Mouse (Mus musculus): ENCODE measurements around the gene Hist1h4d. TPM values are rescaled to one million over a fixed set of nuclear protein-coding genes. Genes with fewer than 3 reads are reported as not detected.
"Not testable (repeated sequence)": the region's sequence is repeated elsewhere in the genome, so short reads cannot be mapped to it uniquely, and the experiment has no call there.

The Hist1h4d gene
- total and polyA plus RNA-seq, 3 experiments, result 1.7 to 51.7 (median 47.3) TPM

- Histone ChIP-seq H3K4me3 (peak overlapping the region; percentile 67), H3K27me3 (ENCODE audit: control insufficient read depth, insufficient read depth, low read length) (no peaks in the 10 kb centered on the region), H3K79me2 (replicated peaks; ENCODE audit: control insufficient read depth, insufficient read depth, low read length) (no peaks in the 10 kb centered on the region), H3K9ac (ENCODE audit: low read depth, low read length) (peak overlapping the region; percentile 23), H3K36me3 (ENCODE audit: control insufficient read depth, insufficient read depth, low read length) (peaks cover 4% of the 10 kb centered on the region; the same call in 1 of the 2 replicates), H3K27ac (peak overlapping the region; percentile 95), H3K4me1 (ENCODE audit: control insufficient read depth, insufficient read depth, low read length) (peaks cover 4% of the 10 kb centered on the region)
- no peak for DNase-seq
- intact Hi-C loops (cut with DNase I), result loop anchor here (2.0 to 10.0 kb wide), 6 partner anchors 54 to 1870 kb away; partner anchors contain the start of genes Hist1h1b, Hist1h2ag, Hist1h2ai and Hist1h2an
- TF ChIP-seq CTCF (IDR thresholded peaks at IDR 0.05), result no peak
- no peak for TF ChIP-seq EP300 (IDR thresholded peaks at IDR 0.05; ENCODE audit: insufficient read depth, low read depth, low read length)
- no peak for TF ChIP-seq POLR2A (IDR thresholded peaks at IDR 0.05; ENCODE audit: insufficient read depth, low read depth, low read length)
Observed at GRCm38 (mm10) chr13:23584331-23584730, 2.9 kb downstream of the Hist1h4d start.

- Histone ChIP-seq H3K27ac (peak overlapping the region; percentile 95), H3K36me3 (ENCODE audit: control insufficient read depth, insufficient read depth, low read length) (peaks cover 4% of the 10 kb centered on the region; the same call in 1 of the 2 replicates), H3K27me3 (ENCODE audit: control insufficient read depth, insufficient read depth, low read length) (no peaks in the 10 kb centered on the region), H3K79me2 (replicated peaks; ENCODE audit: control insufficient read depth, insufficient read depth, low read length) (no peaks in the 10 kb centered on the region), H3K9ac (ENCODE audit: low read depth, low read length) (peak overlapping the region; percentile 73), H3K4me3 (peak overlapping the region; percentile 67), H3K4me1 (ENCODE audit: control insufficient read depth, insufficient read depth, low read length) (peaks cover 4% of the 10 kb centered on the region)
- TF ChIP-seq EP300 (IDR thresholded peaks at IDR 0.05; ENCODE audit: insufficient read depth, low read depth, low read length), result no peak
- peak; percentile 57 for TF ChIP-seq POLR2A (IDR thresholded peaks at IDR 0.05; ENCODE audit: insufficient read depth, low read depth, low read length)
- TF ChIP-seq CTCF (IDR thresholded peaks at IDR 0.05), result no peak
- WGBS, result under 1% methylated on average over 21 of the region's 21 CpGs
- intact Hi-C loops (cut with DNase I), result loop anchor here (2.0 to 10.0 kb wide), 4 partner anchors 54 to 1870 kb away; partner anchors contain the start of genes Hist1h1b, Hist1h2ai, Hist1h2an and Hist1h2bc
- DNase-seq, result peak; percentile 79 to 83
Observed at GRCm38 (mm10) chr13:23585029-23585441, 3.6 kb downstream of the Hist1h4d start.

GRCm38 (mm10) chr13:23585442-23586098 is 4.2 kb downstream of the Hist1h4d start:
- not testable (repeated sequence) for H3K27me3 ChIP-seq (ENCODE audit: control insufficient read depth, insufficient read depth, low read length); H3K36me3 ChIP-seq (ENCODE audit: control insufficient read depth, insufficient read depth, low read length); H3K4me1 ChIP-seq (ENCODE audit: control insufficient read depth, insufficient read depth, low read length); H3K79me2 ChIP-seq (replicated peaks; ENCODE audit: control insufficient read depth, insufficient read depth, low read length)
- TF ChIP-seq POLR2A (IDR thresholded peaks at IDR 0.05; ENCODE audit: insufficient read depth, low read depth, low read length), result peak; percentile 96
- Histone ChIP-seq H3K9ac (ENCODE audit: low read depth, low read length) (peak overlapping the region; percentile 79), H3K27ac (peak overlapping the region; percentile 95), H3K4me3 (peak overlapping the region; percentile 67)
- under 1% methylated on average over 35 of the region's 36 CpGs for WGBS
- peak; percentile 77 to 80 for DNase-seq
- intact Hi-C loops (cut with DNase I), result loop anchor here (1.0 to 10.0 kb wide), 6 partner anchors 36 to 1871 kb away; partner anchors contain the start of genes Hist1h1b, Hist1h2ai, Hist1h2an and Hist1h2bc

- peaks cover 4% of the 10 kb centered on the region; the same call in 1 of the 2 replicates for H3K36me3 ChIP-seq (ENCODE audit: control insufficient read depth, insufficient read depth, low read length)
- H3K4me3 ChIP-seq, result peak overlapping the region; percentile 67
- peak overlapping the region; percentile 60; the same call in 1 of the 2 replicates for H3K9ac ChIP-seq (ENCODE audit: low read depth, low read length)
- DNase-seq, result no peak
- no peaks in the 10 kb centered on the region for H3K27me3 ChIP-seq (ENCODE audit: control insufficient read depth, insufficient read depth, low read length)
- H3K79me2 ChIP-seq (replicated peaks; ENCODE audit: control insufficient read depth, insufficient read depth, low read length), result no peaks in the 10 kb centered on the region
- intact Hi-C loops (cut with DNase I), result loop anchor here (1.0 to 10.0 kb wide), 4 partner anchors 35 to 1872 kb away; partner anchors contain the start of genes Hist1h1b, Hist1h2ai, Hist1h2an and Hist1h2be
- peak overlapping the region; percentile 95 for H3K27ac ChIP-seq
- H3K4me1 ChIP-seq (ENCODE audit: control insufficient read depth, insufficient read depth, low read length), result peaks cover 4% of the 10 kb centered on the region
- no peak for TF ChIP-seq POLR2A (IDR thresholded peaks at IDR 0.05; ENCODE audit: insufficient read depth, low read depth, low read length)
- no peak for TF ChIP-seq EP300 (IDR thresholded peaks at IDR 0.05; ENCODE audit: insufficient read depth, low read depth, low read length)
- TF ChIP-seq CTCF (IDR thresholded peaks at IDR 0.05), result no peak
- 1% methylated on average over 22 of the region's 22 CpGs for WGBS
Observed at GRCm38 (mm10) chr13:23586099-23586939, 4.9 kb downstream of the Hist1h4d start.

GRCm38 (mm10) chr13:23586940-23587225 is 5.5 kb downstream of the Hist1h4d start:
- no peak overlapping the region for H3K27ac ChIP-seq
- intact Hi-C loops (cut with DNase I), result loop anchor here (1.0 to 10.0 kb wide), 4 partner anchors 34 to 1872 kb away; partner anchors contain the start of genes Hist1h1b, Hist1h2ai, Hist1h2an and Hist1h2be
- 16% methylated on average over 1 of the region's 1 CpGs for WGBS

More at GRCm38 (mm10) chr13:23586940-23587225, 5.5 kb downstream of the Hist1h4d start:
- Histone ChIP-seq H3K79me2 (replicated peaks; ENCODE audit: control insufficient read depth, insufficient read depth, low read length) (no peaks in the 10 kb centered on the region), H3K27me3 (ENCODE audit: control insufficient read depth, insufficient read depth, low read length) (no peaks in the 10 kb centered on the region), H3K9ac (ENCODE audit: low read depth, low read length) (no peak overlapping the region), H3K4me1 (ENCODE audit: control insufficient read depth, insufficient read depth, low read length) (peaks cover 4% of the 10 kb centered on the region), H3K36me3 (ENCODE audit: control insufficient read depth, insufficient read depth, low read length) (peaks cover 4% of the 10 kb centered on the region; the same call in 1 of the 2 replicates), H3K4me3 (peak overlapping the region; percentile 67)
- TF ChIP-seq EP300 (IDR thresholded peaks at IDR 0.05; ENCODE audit: insufficient read depth, low read depth, low read length), result no peak
- no peak for TF ChIP-seq CTCF (IDR thresholded peaks at IDR 0.05)
- TF ChIP-seq POLR2A (IDR thresholded peaks at IDR 0.05; ENCODE audit: insufficient read depth, low read depth, low read length), result no peak
- no peak for DNase-seq

All from heart, adult 2 months (tissue).